Mouse (Mus musculus): ENCODE data around the gene Trip10. TPM values are rescaled to one million over a fixed set of nuclear protein-coding genes. Genes with fewer than 3 reads are reported as not detected.

The Trip10 gene
- total RNA-seq, 2 experiments from 2014 or later: 69.4 to 75.6 TPM

GRCm38 (mm10) chr17:57279591-57280224, 30.5 kb downstream of the Trip10 start:
- DNase-seq: no peak
- intact Hi-C loops (cut with DNase I; ENCODE audit: low total_unique reads): loop anchor here (5.0 to 10.0 kb wide), 2 partner anchors 62 to 475 kb away; no protein-coding TSS in a partner anchor

GRCm38 (mm10) chr17:57280411-57280810, 31.2 kb downstream of the Trip10 start:
- intact Hi-C loops (cut with DNase I; ENCODE audit: low total_unique reads): no loop called here
- no peak for DNase-seq

GRCm38 (mm10) chr17:57283906-57284305, 34.7 kb downstream of the Trip10 start:
- intact Hi-C loops (cut with DNase I; ENCODE audit: low total_unique reads): no loop called here
- no peak for DNase-seq

- intact Hi-C loops (cut with DNase I; ENCODE audit: low total_unique reads): no loop called here
- no peak for DNase-seq
These were observed 35.8 kb downstream of the Trip10 start for GRCm38 (mm10) chr17:57285077-57285476.

- intact Hi-C loops (cut with DNase I; ENCODE audit: low total_unique reads): no loop called here
- DNase-seq: no peak
These were observed 37.6 kb downstream of the Trip10 start for GRCm38 (mm10) chr17:57286718-57287355.

GRCm38 (mm10) chr17:57289252-57289651, 40.0 kb downstream of the Trip10 start:
- intact Hi-C loops (cut with DNase I; ENCODE audit: low total_unique reads): no loop called here
- no peak for DNase-seq

- DNase-seq: no peak
- intact Hi-C loops (cut with DNase I; ENCODE audit: low total_unique reads): no loop called here
These were observed 40.9 kb downstream of the Trip10 start for GRCm38 (mm10) chr17:57290001-57290670.

GRCm38 (mm10) chr17:57290671-57291055, 41.4 kb downstream of the Trip10 start:
- no peak for DNase-seq
- intact Hi-C loops (cut with DNase I; ENCODE audit: low total_unique reads): no loop called here

GRCm38 (mm10) chr17:57292302-57292701, 43.0 kb downstream of the Trip10 start:
- DNase-seq: no peak
- intact Hi-C loops (cut with DNase I; ENCODE audit: low total_unique reads): no loop called here

- no peak for DNase-seq
- intact Hi-C loops (cut with DNase I; ENCODE audit: low total_unique reads): no loop called here
These were observed 43.7 kb downstream of the Trip10 start for GRCm38 (mm10) chr17:57292968-57293367.

GRCm38 (mm10) chr17:57295935-57296334, 46.7 kb downstream of the Trip10 start:
- intact Hi-C loops (cut with DNase I; ENCODE audit: low total_unique reads): no loop called here
- no peak for DNase-seq

- no peak for DNase-seq
- intact Hi-C loops (cut with DNase I; ENCODE audit: low total_unique reads): no loop called here
These were observed 47.8 kb downstream of the Trip10 start for GRCm38 (mm10) chr17:57297040-57297439.

- intact Hi-C loops (cut with DNase I; ENCODE audit: low total_unique reads): no loop called here
- DNase-seq: no peak
These were observed 56.3 kb downstream of the Trip10 start for GRCm38 (mm10) chr17:57305593-57305992.

- intact Hi-C loops (cut with DNase I; ENCODE audit: low total_unique reads): no loop called here
- DNase-seq: no peak
These were observed 57.8 kb downstream of the Trip10 start for GRCm38 (mm10) chr17:57307074-57307473.

GRCm38 (mm10) chr17:57311801-57312200, 62.5 kb downstream of the Trip10 start:
- intact Hi-C loops (cut with DNase I; ENCODE audit: low total_unique reads): no loop called here
- no peak for DNase-seq

Small RNA genes within 50 kb of the gene (microRNA-seq; reads per million reads assigned to microRNA genes)
- 0 reads per million in 2 experiments for gene Mir6978

Other genes starting within 250 kb of the Trip10 start
- gene Pspn, start 249.4 kb upstream of the Trip10 start, total RNA-seq (2021): not detected
- 10 to 100 TPM; 20.6 to 23.6 TPM for gene Gtf2f1, start 238.2 kb upstream of the Trip10 start, total RNA-seq (2021)
- not detected for gene Gm17949, start 238.0 kb upstream of the Trip10 start, total RNA-seq (2021)
- 10 to 100 TPM; 31.9 to 36.4 TPM for gene Khsrp, start 217.9 kb upstream of the Trip10 start, total RNA-seq (2021)
- not detected for gene Slc25a41, start 207.8 kb upstream of the Trip10 start, total RNA-seq (2021)
- gene Crb3, start 190.3 kb upstream of the Trip10 start, total RNA-seq (2021): under 1 TPM; 0.53 to 0.68 TPM
- 10 to 100 TPM; 31.7 to 38.2 TPM for gene Slc25a23, start 189.6 kb upstream of the Trip10 start, total RNA-seq (2021)
- gene Dennd1c, start 170.9 kb upstream of the Trip10 start, total RNA-seq (2021): under 1 TPM; 0.51 to 0.58 TPM
- 1 to 10 TPM; 1.5 to 3.3 TPM for gene Tubb4a, start 161.7 kb upstream of the Trip10 start, total RNA-seq (2021)
- gene Tnfsf9, start 144.1 kb upstream of the Trip10 start, total RNA-seq (2021): 1 to 10 TPM in 1 of 2 experiments, under 1 TPM in 1; 0.82 to 1.0 TPM
- not detected for gene Cd70, start 99.7 kb upstream of the Trip10 start, total RNA-seq (2021)
- not detected for gene Tnfsf14, start 55.3 kb upstream of the Trip10 start, total RNA-seq (2021)
- 1 to 10 TPM in 1 of 2 experiments, under 1 TPM in 1; 0.60 to 1.2 TPM for gene C3, start 21.3 kb upstream of the Trip10 start, total RNA-seq (2021)
- gene Gpr108, start 1.0 kb upstream of the Trip10 start, total RNA-seq (2021): 10 to 100 TPM; 21.8 to 24.6 TPM
- gene Vav1, start 29.6 kb downstream of the Trip10 start, total RNA-seq (2021): under 1 TPM; 0.66 to 0.93 TPM
- gene Adgre1, start 109.2 kb downstream of the Trip10 start, total RNA-seq (2021): 1 to 10 TPM; 2.6 to 3.5 TPM

Measured in gastrocnemius, postnatal 14 days (tissue).